Mouse (Mus musculus): ENCODE measurements around the gene Lce3e. TPM values are rescaled to one million over a fixed set of nuclear protein-coding genes. Genes with fewer than 3 reads are reported as not detected.

Gene Lce3e
- polyA plus RNA-seq, 1 experiment from 2014 or later: not detected

DNA sequence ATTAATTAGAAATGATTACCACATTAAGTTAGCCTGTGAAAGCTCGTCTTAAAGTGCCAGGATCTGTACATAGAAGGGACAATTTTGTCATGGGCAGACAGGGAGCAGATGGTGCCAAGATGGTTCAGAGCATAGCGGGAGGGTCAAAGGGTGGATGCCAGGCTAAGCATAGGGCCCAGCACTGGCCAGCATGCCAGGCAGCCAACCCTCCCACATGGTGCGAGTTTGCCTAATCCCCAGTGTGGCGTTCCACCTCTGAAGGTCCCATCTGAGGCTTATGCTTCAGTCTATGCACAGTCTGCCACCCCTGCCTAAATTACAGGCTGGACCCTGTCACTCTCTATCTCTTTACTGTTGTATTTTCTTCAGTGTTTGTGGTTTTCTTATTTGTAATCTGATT lies 36.0 kb downstream of the Lce3e start:
- no peaks in the 10 kb centered on the region for H3K36me3 ChIP-seq (ENCODE audit: control insufficient read depth, insufficient read depth, low read length)
- 62% methylated on average over 4 of the region's 4 CpGs for WGBS

GRCm38 (mm10) chr3:93014378-93014801 lies 47.5 kb downstream of the Lce3e start:
- Histone ChIP-seq H3K9me3 (ENCODE audit: control insufficient read depth, low read length) (no peaks in the 10 kb centered on the region), H3K27me3 (replicated peaks; ENCODE audit: control insufficient read depth, insufficient read depth, low read length) (no peaks in the 10 kb centered on the region), H3K27ac (ENCODE audit: low read length) (no peak overlapping the region), H3K36me3 (ENCODE audit: control insufficient read depth, insufficient read depth, low read length) (no peaks in the 10 kb centered on the region), H3K4me2 (ENCODE audit: low read depth, low read length) (peak overlapping the region; percentile 93), H3K9ac (ENCODE audit: low read depth, low read length) (peak overlapping the region; percentile 69), H3K4me1 (ENCODE audit: control insufficient read depth, insufficient read depth, low read length) (peaks cover 4% of the 10 kb centered on the region), H3K4me3 (ENCODE audit: low read length) (peak overlapping the region; percentile 59)
- peak; percentile 80 for ATAC-seq
- WGBS: 1% methylated on average over 24 of the region's 24 CpGs

More for the DNA sequence above, 36.0 kb downstream of the Lce3e start:
- Histone ChIP-seq H3K4me3 (ENCODE audit: low read length) (no peak overlapping the region), H3K4me2 (ENCODE audit: low read depth, low read length) (no peak overlapping the region), H3K27ac (ENCODE audit: low read length) (no peak overlapping the region), H3K9me3 (ENCODE audit: control insufficient read depth, low read length) (no peaks in the 10 kb centered on the region), H3K4me1 (ENCODE audit: control insufficient read depth, insufficient read depth, low read length) (no peaks in the 10 kb centered on the region), H3K27me3 (replicated peaks; ENCODE audit: control insufficient read depth, insufficient read depth, low read length) (no peaks in the 10 kb centered on the region), H3K9ac (ENCODE audit: low read depth, low read length) (no peak overlapping the region)
- no peak for ATAC-seq

DNA sequence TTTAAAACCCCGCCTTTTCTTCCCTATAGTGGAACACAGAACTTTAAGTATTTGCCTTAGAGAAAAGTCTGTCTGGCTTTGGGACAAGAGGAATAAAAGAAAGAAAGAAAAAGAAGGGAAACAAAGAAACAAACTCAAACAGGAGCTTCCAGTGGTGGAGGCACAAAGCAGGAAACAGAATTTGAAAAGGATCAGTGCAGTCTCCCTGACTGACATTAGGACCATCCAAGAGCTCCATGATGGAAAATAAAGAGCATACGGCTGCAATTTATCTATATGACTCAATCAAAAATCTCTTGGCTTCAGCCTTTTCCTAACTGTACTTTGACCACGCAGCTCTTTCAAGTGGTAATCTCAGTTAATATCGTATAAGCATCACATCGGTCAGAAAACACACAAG lies 48.0 kb downstream of the Lce3e start:
- H3K9me3 ChIP-seq (ENCODE audit: control insufficient read depth, low read length): no peaks in the 10 kb centered on the region
- ATAC-seq: 0 out of 2 replicates have a peak, but pooled peaks have one; percentile 48
- peak overlapping the region; percentile 93 for H3K4me2 ChIP-seq (ENCODE audit: low read depth, low read length)
- H3K9ac ChIP-seq (ENCODE audit: low read depth, low read length): peak overlapping the region; percentile 69
- 25% methylated on average over 5 of the region's 5 CpGs for WGBS
- no peaks in the 10 kb centered on the region for H3K36me3 ChIP-seq (ENCODE audit: control insufficient read depth, insufficient read depth, low read length)
- no peaks in the 10 kb centered on the region for H3K27me3 ChIP-seq (replicated peaks; ENCODE audit: control insufficient read depth, insufficient read depth, low read length)
- no peak overlapping the region for H3K27ac ChIP-seq (ENCODE audit: low read length)
- peak overlapping the region; percentile 59 for H3K4me3 ChIP-seq (ENCODE audit: low read length)
- H3K4me1 ChIP-seq (ENCODE audit: control insufficient read depth, insufficient read depth, low read length): peaks cover 4% of the 10 kb centered on the region

GRCm38 (mm10) chr3:93015460-93016104 lies 48.7 kb downstream of the Lce3e start, which contains the start of gene Crct1:
TSS of gene Crct1 (minus strand) at chr3:93015687.
- Histone ChIP-seq H3K27me3 (replicated peaks; ENCODE audit: control insufficient read depth, insufficient read depth, low read length) (no peaks in the 10 kb centered on the region), H3K36me3 (ENCODE audit: control insufficient read depth, insufficient read depth, low read length) (no peaks in the 10 kb centered on the region), H3K9me3 (ENCODE audit: control insufficient read depth, low read length) (no peaks in the 10 kb centered on the region), H3K4me3 (ENCODE audit: low read length) (peak within 1 kb of the TSS; percentile 59), H3K9ac (ENCODE audit: low read depth, low read length) (peak within 1 kb of the TSS; percentile 69), H3K27ac (ENCODE audit: low read length) (no peak within 1 kb of the TSS), H3K4me2 (ENCODE audit: low read depth, low read length) (peak within 1 kb of the TSS; percentile 93), H3K4me1 (ENCODE audit: control insufficient read depth, insufficient read depth, low read length) (peaks cover 4% of the 10 kb centered on the region)
- WGBS: 28% methylated on average over 4 of the region's 4 CpGs
- ATAC-seq: no peak

Other genes with a start within 250 kb of the Lce3e start
- not detected in 2 replicates for gene Lce1f, start 246.7 kb upstream of the Lce3e start, polyA plus RNA-seq (2015; fragmentation: Nextera tagmentation; extraction: Ambion mirVana)
- not detected in 2 replicates for gene Gm38119, start 228.0 kb upstream of the Lce3e start, polyA plus RNA-seq (2015; fragmentation: Nextera tagmentation; extraction: Ambion mirVana)
- not detected in 2 replicates for gene Lce1g, start 214.7 kb upstream of the Lce3e start, polyA plus RNA-seq (2015; fragmentation: Nextera tagmentation; extraction: Ambion mirVana)
- not detected in 2 replicates for gene Lce1h, start 202.0 kb upstream of the Lce3e start, polyA plus RNA-seq (2015; fragmentation: Nextera tagmentation; extraction: Ambion mirVana)
- gene Lce1i, start 188.2 kb upstream of the Lce3e start, polyA plus RNA-seq (2015; fragmentation: Nextera tagmentation; extraction: Ambion mirVana): not detected in 2 replicates
- not detected in 2 replicates for gene Lce1j, start 176.5 kb upstream of the Lce3e start, polyA plus RNA-seq (2015; fragmentation: Nextera tagmentation; extraction: Ambion mirVana)
- gene Lce1k, start 159.2 kb upstream of the Lce3e start, polyA plus RNA-seq (2015; fragmentation: Nextera tagmentation; extraction: Ambion mirVana): not detected in 2 replicates
- gene Kprp, start 139.8 kb upstream of the Lce3e start, polyA plus RNA-seq (2015; fragmentation: Nextera tagmentation; extraction: Ambion mirVana): not detected in 2 replicates
- gene Lce1l, start 115.8 kb upstream of the Lce3e start, polyA plus RNA-seq (2015; fragmentation: Nextera tagmentation; extraction: Ambion mirVana): not detected in 2 replicates
- gene 2310050C09Rik, start 96.8 kb upstream of the Lce3e start, polyA plus RNA-seq (2015; fragmentation: Nextera tagmentation; extraction: Ambion mirVana): not detected in 2 replicates
- gene Lce3a, start 40.8 kb upstream of the Lce3e start, polyA plus RNA-seq (2015; fragmentation: Nextera tagmentation; extraction: Ambion mirVana): not detected in 2 replicates
- gene Lce3b, start 34.1 kb upstream of the Lce3e start, polyA plus RNA-seq (2015; fragmentation: Nextera tagmentation; extraction: Ambion mirVana): not detected in 2 replicates
- gene Lce3c, start 22.6 kb upstream of the Lce3e start, polyA plus RNA-seq (2015; fragmentation: Nextera tagmentation; extraction: Ambion mirVana): not detected in 2 replicates
- gene Lce3d, start 9.7 kb upstream of the Lce3e start, polyA plus RNA-seq (2015; fragmentation: Nextera tagmentation; extraction: Ambion mirVana): not detected in 2 replicates
- gene Lce3f, start 25.2 kb downstream of the Lce3e start, polyA plus RNA-seq (2015; fragmentation: Nextera tagmentation; extraction: Ambion mirVana): not detected in 2 replicates
- gene Crct1, start 48.6 kb downstream of the Lce3e start, polyA plus RNA-seq (2015; fragmentation: Nextera tagmentation; extraction: Ambion mirVana): not detected in 2 replicates
- not detected in 2 replicates for gene Lce1m, start 52.0 kb downstream of the Lce3e start, polyA plus RNA-seq (2015; fragmentation: Nextera tagmentation; extraction: Ambion mirVana)
- not detected in 2 replicates for gene Gm4858, start 101.8 kb downstream of the Lce3e start, polyA plus RNA-seq (2015; fragmentation: Nextera tagmentation; extraction: Ambion mirVana)
- not detected in 2 replicates for gene Crnn, start 177.7 kb downstream of the Lce3e start, polyA plus RNA-seq (2015; fragmentation: Nextera tagmentation; extraction: Ambion mirVana)
- not detected in 2 replicates for gene Flg2, start 230.2 kb downstream of the Lce3e start, polyA plus RNA-seq (2015; fragmentation: Nextera tagmentation; extraction: Ambion mirVana)

Data from intestine, embryonic 16.5 days (tissue).